Mouse (Mus musculus): ENCODE measurements around the gene Tpx2. TPM values are rescaled to one million over a fixed set of nuclear protein-coding genes. Genes with fewer than 3 reads are reported as not detected.

The Tpx2 gene
- polyA plus RNA-seq, 1 experiment from 2014 or later = 101 TPM

DNA sequence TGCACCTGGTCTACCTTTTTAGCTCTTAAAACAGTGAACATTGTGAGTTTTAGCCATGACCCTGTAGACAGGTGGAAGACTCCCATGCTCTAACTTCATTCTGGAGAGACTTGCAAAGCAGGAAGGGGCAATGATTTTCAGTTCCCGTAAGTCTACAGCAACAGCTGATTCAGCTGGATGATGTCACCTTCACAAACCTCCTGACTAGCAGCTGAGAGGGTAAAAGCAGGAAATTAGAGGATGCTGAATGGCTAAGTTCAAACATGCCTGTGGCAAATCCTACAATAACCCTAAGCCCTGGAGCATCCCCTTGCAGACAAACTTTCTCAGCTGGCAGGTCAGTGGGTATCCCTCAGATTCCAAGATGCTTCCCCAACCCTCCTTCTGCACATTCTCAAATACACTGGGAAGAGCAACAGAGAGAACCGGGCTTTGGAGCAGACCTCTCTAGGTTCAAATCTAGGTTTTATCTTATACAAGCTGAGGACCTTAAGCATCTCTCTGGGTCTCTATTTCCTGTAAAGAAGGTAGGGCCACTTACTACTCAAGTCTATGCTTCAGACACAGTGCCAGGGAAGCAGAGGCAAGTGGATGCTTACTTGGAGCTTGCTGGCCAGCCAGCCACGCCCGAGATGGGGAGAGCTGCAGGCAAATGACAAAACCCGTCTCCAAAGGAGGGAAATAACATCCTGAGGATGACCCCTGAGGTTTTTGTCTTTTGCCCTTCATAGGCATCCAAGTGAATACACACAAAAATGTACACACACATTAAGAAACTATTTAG lies 37.4 kb upstream of the Tpx2 start:
- H3K36me3 ChIP-seq (ENCODE audit: control insufficient read depth, insufficient read depth, low read length) = no peaks in the 10 kb centered on the region
- no peak overlapping the region for H3K4me3 ChIP-seq (ENCODE audit: low read length)
- H3K4me2 ChIP-seq (ENCODE audit: low read depth, low read length) = no peak overlapping the region
- H3K9me3 ChIP-seq (ENCODE audit: control insufficient read depth, low read length) = no peaks in the 10 kb centered on the region
- H3K9ac ChIP-seq (ENCODE audit: low read length) = no peak overlapping the region
- no peaks in the 10 kb centered on the region for H3K27me3 ChIP-seq (ENCODE audit: control insufficient read depth, insufficient read depth, low read depth, low read length)
- no peak for ATAC-seq (ENCODE audit: low read depth)
- no peak overlapping the region for H3K27ac ChIP-seq (ENCODE audit: low read length)
- H3K4me1 ChIP-seq (replicated peaks; ENCODE audit: control insufficient read depth, insufficient read depth, low read length) = peaks cover 26% of the 10 kb centered on the region
- WGBS = 72% methylated on average over 5 of the region's 5 CpGs

GRCm38 (mm10) chr2:152811336-152812165 lies 36.2 kb upstream of the Tpx2 start:
- H3K27me3 ChIP-seq (ENCODE audit: control insufficient read depth, insufficient read depth, low read depth, low read length) = no peaks in the 10 kb centered on the region
- no peaks in the 10 kb centered on the region for H3K36me3 ChIP-seq (ENCODE audit: control insufficient read depth, insufficient read depth, low read length)
- peak; percentile 43; the same call in 1 of the 2 replicates for ATAC-seq (ENCODE audit: low read depth)
- H3K4me3 ChIP-seq (ENCODE audit: low read length) = no peak overlapping the region
- peak overlapping the region; percentile 61 for H3K27ac ChIP-seq (ENCODE audit: low read length)
- H3K9me3 ChIP-seq (ENCODE audit: control insufficient read depth, low read length) = no peaks in the 10 kb centered on the region
- WGBS = 35% methylated on average over 3 of the region's 3 CpGs
- peaks cover 28% of the 10 kb centered on the region for H3K4me1 ChIP-seq (replicated peaks; ENCODE audit: control insufficient read depth, insufficient read depth, low read length)
- no peak overlapping the region for H3K4me2 ChIP-seq (ENCODE audit: low read depth, low read length)
- no peak overlapping the region; the same call in 1 of the 2 replicates for H3K9ac ChIP-seq (ENCODE audit: low read length)

- no peaks in the 10 kb centered on the region for H3K9me3 ChIP-seq (ENCODE audit: control insufficient read depth, low read length)
Observed at GRCm38 (mm10) chr2:152813232-152813631, 34.5 kb upstream of the Tpx2 start.

DNA sequence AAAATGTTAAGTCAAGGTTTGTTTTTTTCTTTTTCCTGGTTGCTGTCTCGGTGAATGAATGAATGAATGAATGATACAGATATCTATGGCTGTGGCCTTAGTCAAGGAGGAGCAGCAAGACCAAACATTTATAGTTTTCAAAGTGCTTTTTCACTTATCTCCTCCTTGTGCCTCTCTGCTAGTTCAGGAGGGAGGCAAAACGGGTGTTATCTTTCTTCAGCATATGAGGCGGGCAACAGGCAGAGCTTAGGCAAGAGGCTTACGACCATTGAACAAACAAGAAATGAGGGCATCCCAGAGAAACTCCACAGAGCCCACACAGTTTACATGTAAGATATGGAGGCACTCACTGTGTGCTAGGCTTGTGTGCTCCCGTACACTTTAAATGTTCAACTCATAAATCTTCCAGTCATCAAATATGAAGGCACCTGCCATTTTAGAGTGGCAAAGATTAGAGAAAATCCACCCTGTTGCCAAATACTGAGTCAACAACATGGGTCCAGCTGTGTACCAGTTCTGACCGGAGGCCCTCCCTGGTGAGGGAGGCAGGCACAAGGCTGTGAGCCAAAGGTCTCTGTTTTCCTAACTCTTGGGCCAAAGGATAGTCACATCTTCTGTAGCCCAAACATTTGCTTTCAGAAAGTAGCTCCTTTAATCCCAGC lies 33.4 kb upstream of the Tpx2 start:
- Histone ChIP-seq H3K27ac (ENCODE audit: low read length) (no peak overlapping the region), H3K36me3 (ENCODE audit: control insufficient read depth, insufficient read depth, low read length) (peaks cover 5% of the 10 kb centered on the region), H3K4me2 (ENCODE audit: low read depth, low read length) (no peak overlapping the region), H3K4me3 (ENCODE audit: low read length) (no peak overlapping the region), H3K9ac (ENCODE audit: low read length) (no peak overlapping the region), H3K27me3 (ENCODE audit: control insufficient read depth, insufficient read depth, low read depth, low read length) (no peaks in the 10 kb centered on the region), H3K4me1 (replicated peaks; ENCODE audit: control insufficient read depth, insufficient read depth, low read length) (peaks cover 56% of the 10 kb centered on the region), H3K9me3 (ENCODE audit: control insufficient read depth, low read length) (no peaks in the 10 kb centered on the region)
- WGBS = 59% methylated on average over 6 of the region's 6 CpGs
- ATAC-seq (ENCODE audit: low read depth) = no peak

More at GRCm38 (mm10) chr2:152813232-152813631, 34.5 kb upstream of the Tpx2 start:
- H3K4me2 ChIP-seq (ENCODE audit: low read depth, low read length) = no peak overlapping the region
- WGBS = 79% methylated on average over 1 of the region's 1 CpGs
- no peak overlapping the region for H3K9ac ChIP-seq (ENCODE audit: low read length)
- ATAC-seq (ENCODE audit: low read depth) = no peak
- H3K27me3 ChIP-seq (ENCODE audit: control insufficient read depth, insufficient read depth, low read depth, low read length) = no peaks in the 10 kb centered on the region
- H3K36me3 ChIP-seq (ENCODE audit: control insufficient read depth, insufficient read depth, low read length) = no peaks in the 10 kb centered on the region
- H3K4me3 ChIP-seq (ENCODE audit: low read length) = no peak overlapping the region
- H3K27ac ChIP-seq (ENCODE audit: low read length) = no peak overlapping the region
- H3K4me1 ChIP-seq (replicated peaks; ENCODE audit: control insufficient read depth, insufficient read depth, low read length) = peaks cover 45% of the 10 kb centered on the region

GRCm38 (mm10) chr2:152815879-152816656 lies 31.7 kb upstream of the Tpx2 start:
- peak overlapping the region; percentile 17; the same call in 1 of the 2 replicates for H3K9ac ChIP-seq (ENCODE audit: low read length)
- no peaks in the 10 kb centered on the region for H3K27me3 ChIP-seq (ENCODE audit: control insufficient read depth, insufficient read depth, low read depth, low read length)
- peaks cover 9% of the 10 kb centered on the region for H3K36me3 ChIP-seq (ENCODE audit: control insufficient read depth, insufficient read depth, low read length)
- no peak overlapping the region for H3K4me2 ChIP-seq (ENCODE audit: low read depth, low read length)
- no peak for ATAC-seq (ENCODE audit: low read depth)
- H3K9me3 ChIP-seq (ENCODE audit: control insufficient read depth, low read length) = no peaks in the 10 kb centered on the region
- peak overlapping the region; percentile 98 for H3K27ac ChIP-seq (ENCODE audit: low read length)
- H3K4me1 ChIP-seq (replicated peaks; ENCODE audit: control insufficient read depth, insufficient read depth, low read length) = peaks cover 66% of the 10 kb centered on the region
- WGBS = 58% methylated on average over 7 of the region's 7 CpGs
- H3K4me3 ChIP-seq (ENCODE audit: low read length) = no peak overlapping the region

DNA sequence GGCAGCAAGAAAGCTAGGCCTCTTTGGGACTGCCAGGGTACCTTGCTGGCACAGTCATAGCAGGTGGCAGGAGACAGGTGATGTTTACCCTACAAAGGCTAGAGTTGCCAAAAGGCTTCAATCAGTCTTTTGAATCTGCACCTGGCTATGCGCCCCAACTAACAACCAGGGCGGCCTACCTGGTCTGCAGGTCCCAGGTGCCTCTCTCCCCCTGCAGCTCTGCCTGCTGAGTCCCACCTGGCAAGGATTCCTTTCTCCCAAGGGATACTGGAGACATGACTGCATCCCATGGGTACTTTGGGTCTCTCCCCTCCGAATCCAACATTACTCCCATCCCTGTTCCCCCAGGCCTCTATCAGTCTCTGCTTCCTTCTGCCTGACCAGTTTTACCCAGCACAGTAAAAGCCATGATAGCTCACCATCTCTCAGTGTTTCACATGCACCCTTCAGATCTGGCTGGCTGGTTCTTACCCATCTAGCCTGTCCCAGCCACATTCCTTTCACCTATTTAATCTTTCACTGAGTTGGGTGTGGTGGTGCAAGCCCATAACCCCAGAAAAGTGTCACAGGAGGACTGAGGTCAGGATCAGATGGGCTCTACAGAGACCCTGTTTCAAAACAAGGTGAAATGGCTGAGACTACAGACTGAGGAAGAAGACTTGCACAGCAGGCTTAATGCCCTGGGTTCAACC lies 31.0 kb upstream of the Tpx2 start:
- peak overlapping the region; percentile 17; the same call in 1 of the 2 replicates for H3K9ac ChIP-seq (ENCODE audit: low read length)
- no peak overlapping the region for H3K4me3 ChIP-seq (ENCODE audit: low read length)
- H3K4me1 ChIP-seq (replicated peaks; ENCODE audit: control insufficient read depth, insufficient read depth, low read length) = peaks cover 68% of the 10 kb centered on the region
- peaks cover 9% of the 10 kb centered on the region for H3K36me3 ChIP-seq (ENCODE audit: control insufficient read depth, insufficient read depth, low read length)
- no peak for ATAC-seq (ENCODE audit: low read depth)
- peak overlapping the region; percentile 98 for H3K27ac ChIP-seq (ENCODE audit: low read length)
- 74% methylated on average over 3 of the region's 3 CpGs for WGBS
- no peak overlapping the region; the same call in 1 of the 2 replicates for H3K4me2 ChIP-seq (ENCODE audit: low read depth, low read length)
- H3K9me3 ChIP-seq (ENCODE audit: control insufficient read depth, low read length) = no peaks in the 10 kb centered on the region
- no peaks in the 10 kb centered on the region for H3K27me3 ChIP-seq (ENCODE audit: control insufficient read depth, insufficient read depth, low read depth, low read length)

- peak overlapping the region; percentile 98 for H3K27ac ChIP-seq (ENCODE audit: low read length)
- peak; percentile 43 for ATAC-seq (ENCODE audit: low read depth)
- no peaks in the 10 kb centered on the region for H3K27me3 ChIP-seq (ENCODE audit: control insufficient read depth, insufficient read depth, low read depth, low read length)
- H3K9me3 ChIP-seq (ENCODE audit: control insufficient read depth, low read length) = no peaks in the 10 kb centered on the region
- H3K4me2 ChIP-seq (ENCODE audit: low read depth, low read length) = peak overlapping the region; percentile 7; the same call in 1 of the 2 replicates
- WGBS = 14% methylated on average over 6 of the region's 6 CpGs
- H3K9ac ChIP-seq (ENCODE audit: low read length) = peak overlapping the region; percentile 30
- peaks cover 68% of the 10 kb centered on the region for H3K4me1 ChIP-seq (replicated peaks; ENCODE audit: control insufficient read depth, insufficient read depth, low read length)
- no peak overlapping the region for H3K4me3 ChIP-seq (ENCODE audit: low read length)
- peaks cover 9% of the 10 kb centered on the region for H3K36me3 ChIP-seq (ENCODE audit: control insufficient read depth, insufficient read depth, low read length)
Observed at GRCm38 (mm10) chr2:152817596-152818291, 30.0 kb upstream of the Tpx2 start.

DNA sequence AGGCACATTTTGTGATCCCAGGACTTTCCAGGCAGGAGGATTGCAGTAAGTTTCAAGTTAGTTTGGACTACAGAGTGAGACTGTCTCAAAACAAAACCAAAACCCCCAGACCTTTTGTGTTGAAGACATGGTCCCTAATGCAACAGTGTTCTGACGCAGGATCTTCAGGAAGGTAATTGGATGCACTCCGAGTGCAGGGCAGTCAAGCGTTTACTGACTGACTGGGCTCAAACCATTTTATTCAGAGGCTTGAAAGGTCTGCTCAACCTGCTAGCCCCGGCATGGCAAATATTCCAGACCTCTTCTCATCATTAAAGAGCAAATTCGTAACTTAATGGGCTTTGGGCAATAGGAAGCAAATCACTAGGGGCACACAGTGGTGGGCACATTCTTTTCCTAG lies 29.1 kb upstream of the Tpx2 start:
- H3K9ac ChIP-seq (ENCODE audit: low read length) = no peak overlapping the region
- 66% methylated on average over 5 of the region's 5 CpGs for whole genome bisulfite sequencing
- H3K9me3 ChIP-seq (ENCODE audit: control insufficient read depth, low read length) = no peaks in the 10 kb centered on the region
- no peak overlapping the region for H3K4me2 ChIP-seq (ENCODE audit: low read depth, low read length)
- H3K4me3 ChIP-seq (ENCODE audit: low read length) = no peak overlapping the region
- peaks cover 9% of the 10 kb centered on the region for H3K36me3 ChIP-seq (ENCODE audit: control insufficient read depth, insufficient read depth, low read length)
- peaks cover 68% of the 10 kb centered on the region for H3K4me1 ChIP-seq (replicated peaks; ENCODE audit: control insufficient read depth, insufficient read depth, low read length)
- H3K27me3 ChIP-seq (ENCODE audit: control insufficient read depth, insufficient read depth, low read depth, low read length) = no peaks in the 10 kb centered on the region
- ATAC-seq (ENCODE audit: low read depth) = no peak
- H3K27ac ChIP-seq (ENCODE audit: low read length) = peak overlapping the region; percentile 98
